Mouse (Mus musculus): ENCODE measurements at regions not wholly inside any gene's neighbourhood (a gene's known extent, or its start where the extent isn't known, plus 50 kb on each side); places are given as distances from the start of the nearest gene placed in this dataset.

DNA sequence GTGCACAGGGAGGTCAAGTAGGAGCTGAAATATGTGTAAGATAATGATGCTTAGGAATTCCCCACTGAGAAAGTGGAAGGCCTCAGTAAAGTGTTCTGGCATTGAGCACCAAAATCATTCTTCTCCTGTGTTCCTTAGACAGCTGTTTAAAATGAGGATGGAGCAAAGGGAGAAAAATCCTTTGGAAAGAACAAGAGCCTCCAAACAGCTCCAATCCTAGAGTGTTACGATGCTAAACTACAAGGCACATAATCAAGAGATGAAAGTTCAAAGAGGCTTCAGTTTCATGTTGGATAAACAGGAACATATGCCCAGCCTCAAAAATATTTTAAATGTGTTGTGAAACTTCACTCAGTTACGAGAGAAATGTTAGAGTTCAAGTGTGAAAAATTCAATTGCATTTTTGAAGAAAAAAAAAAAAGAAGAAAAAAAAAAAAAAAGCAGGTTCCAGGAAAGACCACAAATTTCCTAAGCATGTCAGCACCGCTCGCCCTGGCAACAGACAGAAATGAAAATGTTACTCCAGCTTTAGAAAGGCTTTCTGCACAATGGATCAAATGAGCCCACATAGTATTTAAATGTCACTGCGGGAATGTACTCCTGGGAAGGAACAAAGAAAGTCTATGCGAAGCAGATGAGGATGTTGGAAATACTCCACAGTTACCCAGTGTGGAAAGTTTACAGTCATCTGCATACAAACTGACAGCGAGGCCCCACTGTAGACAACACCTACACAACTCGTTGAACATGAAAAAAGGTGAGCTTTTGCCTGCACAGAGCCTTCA is 116.5 kb upstream of the Prkd1 start:
- intact Hi-C loops (cut with DNase I), result no loop called here
- no peak for DNase-seq

DNA sequence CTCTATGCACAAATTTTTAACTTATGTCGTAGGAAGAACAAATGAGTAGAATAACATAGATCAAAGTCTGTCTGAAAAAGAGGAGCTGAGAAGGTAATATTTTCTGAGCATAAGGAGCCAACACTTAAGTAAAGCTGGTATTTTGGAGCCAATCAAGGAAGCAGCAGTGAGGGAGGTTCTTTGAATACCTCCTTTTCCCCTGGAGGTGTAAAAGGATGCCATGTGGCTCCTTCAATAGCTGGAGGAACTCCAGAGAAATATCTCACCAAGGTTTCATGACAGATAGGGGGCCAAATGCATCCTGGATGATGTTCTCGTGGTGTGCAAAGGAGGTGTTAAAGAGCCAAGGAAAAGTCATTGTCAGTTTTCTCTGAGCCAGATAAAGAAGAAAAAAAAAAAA is 115.6 kb upstream of the Prkd1 start:
- intact Hi-C loops (cut with DNase I), result no loop called here
- DNase-seq, result no peak

DNA sequence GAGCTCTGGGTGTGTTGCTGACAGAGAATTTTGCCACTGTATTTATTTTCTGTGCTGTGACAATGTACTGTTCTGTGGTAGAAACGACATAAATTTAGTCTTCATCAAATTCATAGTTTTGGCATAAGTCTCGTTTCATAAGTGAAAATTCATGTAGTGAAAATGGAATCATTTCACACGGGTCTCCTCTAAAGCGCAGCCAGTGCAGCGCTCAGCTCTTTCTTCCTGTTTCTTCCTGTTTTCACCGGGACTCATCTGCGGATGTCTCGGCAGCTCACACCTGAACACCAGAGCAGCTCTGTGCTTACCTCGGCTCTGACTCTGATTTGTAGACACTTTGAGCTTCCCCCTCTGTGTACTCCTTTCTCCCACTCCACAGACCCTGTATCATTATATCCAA is 85.2 kb upstream of the Prkd1 start:
- intact Hi-C loops (cut with DNase I), result no loop called here
- DNase-seq, result no peak

DNA sequence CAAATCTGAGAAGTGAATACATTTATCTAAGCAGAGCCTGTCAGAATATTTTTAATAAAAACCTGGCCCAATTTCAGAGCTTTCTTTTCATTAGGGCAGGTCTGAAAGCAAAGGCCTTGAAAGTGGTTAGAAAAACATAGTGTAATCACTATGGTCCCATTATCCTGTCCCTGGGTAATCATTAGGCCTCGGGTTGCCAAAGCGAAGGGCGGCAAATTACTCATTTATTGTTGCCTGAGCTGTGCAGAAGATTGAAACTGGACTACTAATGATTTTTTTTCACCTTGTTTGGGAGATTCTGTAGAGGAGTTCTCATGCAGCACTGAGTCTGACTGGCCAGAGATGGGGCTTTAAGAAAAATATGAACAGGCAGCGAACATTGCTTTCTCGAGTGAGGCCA is 63.7 kb upstream of the Prkd1 start:
- intact Hi-C loops (cut with DNase I), result no loop called here

DNA sequence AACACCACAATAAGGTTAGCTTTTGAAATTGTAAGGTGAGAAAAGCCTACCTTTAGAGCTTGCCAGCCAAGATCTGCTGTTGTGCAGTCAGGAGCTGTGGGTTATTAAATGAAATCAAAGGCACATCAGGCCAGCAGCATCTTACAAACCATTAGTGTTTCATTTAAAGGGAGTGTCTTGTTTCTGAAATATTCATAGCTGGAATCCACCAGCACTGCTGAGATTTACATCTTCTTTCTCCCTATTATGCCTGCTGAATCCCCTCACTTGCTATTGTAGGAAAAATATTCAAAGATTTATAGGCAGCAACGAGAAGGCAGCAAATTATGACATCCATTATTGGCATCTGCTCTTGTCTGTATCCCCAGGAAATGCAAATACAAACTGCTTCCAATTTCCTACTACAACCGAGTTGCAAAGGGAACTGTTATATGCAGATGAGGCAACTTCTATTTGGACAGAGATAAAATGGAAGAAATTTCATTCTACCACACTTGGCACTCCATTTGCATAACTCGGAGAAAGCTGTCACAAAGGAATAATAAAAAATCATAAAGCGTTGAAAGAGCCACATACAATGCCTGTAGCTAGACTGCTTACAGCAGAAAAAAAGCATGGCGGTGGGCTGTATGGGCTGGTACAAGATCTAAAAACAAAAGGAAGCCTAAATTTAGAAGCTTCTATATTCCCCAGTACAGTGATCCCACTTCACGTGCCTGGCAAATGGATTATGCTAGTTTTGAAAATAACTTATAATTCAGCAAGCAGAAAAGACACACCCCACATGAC is 60.3 kb upstream of the Prkd1 start:
- intact Hi-C loops (cut with DNase I), result no loop called here
- DNase-seq, result no peak

More for the DNA sequence above, 63.7 kb upstream of the Prkd1 start:
- DNase-seq, result no peak

DNA sequence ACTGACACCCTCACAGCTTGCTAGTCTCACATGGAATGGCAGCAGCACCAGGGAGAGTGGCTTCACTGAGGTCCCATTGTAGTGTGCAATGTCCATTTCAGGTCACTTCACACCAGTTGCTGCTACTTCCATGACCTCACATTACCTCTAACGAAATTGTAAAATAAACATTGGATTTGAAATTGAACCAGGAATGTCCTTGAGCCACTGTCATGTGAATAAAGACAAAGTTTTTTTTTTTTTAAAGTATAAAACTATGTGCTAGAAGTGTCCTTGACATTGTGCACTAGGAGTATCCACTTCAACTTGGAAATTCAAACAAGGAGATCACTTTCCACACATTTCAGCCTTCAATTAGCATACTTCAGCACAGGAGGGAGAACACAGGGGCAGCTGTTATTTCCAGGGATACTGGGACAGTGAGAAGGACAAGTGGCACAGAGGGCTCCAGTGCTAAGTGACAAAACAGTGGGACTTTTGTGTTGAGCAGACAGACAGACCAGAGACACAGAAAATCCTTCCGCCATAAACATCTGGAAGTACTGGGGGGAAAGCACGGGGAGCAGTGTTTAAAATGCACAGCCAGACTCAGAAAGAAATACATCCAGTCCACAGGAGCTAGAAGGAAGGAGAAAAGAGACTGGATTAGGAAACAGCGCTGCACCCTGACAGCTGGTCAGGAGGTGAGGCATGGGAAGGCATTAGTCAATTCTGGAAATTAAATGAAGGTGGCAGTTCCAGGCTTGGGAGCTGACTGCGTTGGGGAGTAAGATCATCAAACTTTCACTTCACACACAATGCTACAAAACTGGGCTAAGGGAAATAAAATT is 49.9 kb upstream of the Prkd1 start:
- intact Hi-C loops (cut with DNase I), result no loop called here
- no peak for DNase-seq
